Mouse (Mus musculus) kidney, postnatal 0 days (tissue): ENCODE data around the gene Rnf157. TPM values are rescaled to one million over a fixed set of nuclear protein-coding genes. Genes with fewer than 3 reads are reported as not detected.

Experiments used
- ATAC-seq: fragments of 200-750 bp; cut with Nextera tagmentation; replicated peaks from 2 replicates; pipeline ENCODE4 v1.8.0; 2017; ENCODE audit warnings: low read depth, moderate number of reproducible peaks, moderate TSS enrichment, moderate library complexity; ENCODE audit not compliant: low FRiP score
- DNase-seq: peaks from one replicate; pipeline ENCODE4 v3.0.0-alpha.2; 2016; ENCODE audit warnings: low spot score
- H3K27ac ChIP-seq: fragments of 300-500 bp; sonication (generic); 2 replicates; pipeline ENCODE4 v1.5.1; 2014; ENCODE audit warnings: mild to moderate bottlenecking
- H3K27me3 ChIP-seq: fragments of 300-500 bp; sonication (generic); 2 replicates; pipeline ENCODE4 v1.6.1; 2014; ENCODE audit warnings: low read length, mixed read lengths; ENCODE audit not compliant: insufficient read depth
- H3K36me3 ChIP-seq: fragments of 300-500 bp; sonication (generic); 2 replicates; pipeline ENCODE4 v1.6.1; 2014; ENCODE audit warnings: low read length, mixed read lengths; ENCODE audit not compliant: insufficient read depth
- H3K4me1 ChIP-seq: fragments of 300-500 bp; sonication (generic); replicated peaks from 2 replicates; pipeline ENCODE4 v1.6.1; 2014; ENCODE audit warnings: antibody characterized with exemption, low read length, mixed read lengths; ENCODE audit not compliant: insufficient read depth
- H3K4me2 ChIP-seq: fragments of 300-500 bp; sonication (generic); 2 replicates; pipeline ENCODE4 v1.6.1; 2014; ENCODE audit warnings: mild to moderate bottlenecking, low read length, moderate library complexity, mixed read lengths
- H3K4me3 ChIP-seq: fragments of 300-500 bp; sonication (generic); replicated peaks from 2 replicates; pipeline ENCODE4 v1.5.1; 2014; ENCODE audit warnings: low read depth, low read length
- H3K9ac ChIP-seq: fragments of 300-500 bp; sonication (generic); 2 replicates; pipeline ENCODE4 v1.6.1; 2014; ENCODE audit warnings: low read depth, low read length
- H3K9me3 ChIP-seq: fragments of 300-500 bp; sonication (generic); replicated peaks from 2 replicates; pipeline ENCODE4 v1.6.1; 2016; ENCODE audit warnings: low read length, inconsistent platforms, mixed read lengths
- CTCF ChIP-seq: IDR thresholded peaks from 2 replicates; pipeline ENCODE4 v1.5.1; 2016; ENCODE audit warnings: antibody characterized with exemption, low read depth, mild to moderate bottlenecking, moderate library complexity
- WGBS: fragments of 180-500 bp; shearing (Covaris S2); extraction: QIAGEN DNeasy Blood & Tissue Kit; methylation state at CpG from one replicate; pipeline ENCODE4 v1.1.7; 2014; 5-methylcytosine and 5-hydroxymethylcytosine counted together
- polyA plus RNA-seq: library from polyadenylated mRNA; unstranded; fragments of >200 nt; fragmentation: Nextera tagmentation; extraction: Ambion mirVana; gene quantifications from 2 replicates; pipeline ENCODE4 v1.2.1, GENCODE M21; 2015

Gene Rnf157
- polyA plus RNA-seq, 1 experiment from 2014 or later = 8.1 TPM

DNA sequence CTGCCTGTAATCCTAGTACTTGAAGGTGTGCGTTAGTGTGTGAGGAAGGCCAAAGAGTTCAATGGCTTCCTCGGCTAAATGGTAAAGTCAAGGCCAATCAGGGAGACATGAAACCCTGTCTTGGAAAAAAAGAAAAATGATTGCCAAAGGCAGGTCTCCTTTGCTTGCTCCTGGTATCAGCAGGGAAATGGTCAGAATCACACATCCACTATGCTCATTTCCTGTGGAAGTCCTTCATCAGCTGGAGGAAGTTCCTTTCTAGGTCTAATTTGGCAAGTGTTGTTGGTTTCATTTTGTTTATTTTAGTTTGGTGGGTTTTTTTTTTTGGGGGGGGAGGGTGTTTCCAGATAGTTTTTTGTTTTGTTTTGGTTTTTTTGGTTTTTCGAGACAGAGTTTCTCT lies 3.8 kb downstream of the Rnf157 start:
- Histone ChIP-seq H3K36me3 (no peaks in the 10 kb centered on the region), H3K9ac (no peak overlapping the region), H3K4me1 (peaks cover 9% of the 10 kb centered on the region; the same call in 1 of the 2 replicates), H3K4me2 (no peak overlapping the region), H3K27me3 (no peaks in the 10 kb centered on the region), H3K27ac (no peak overlapping the region), H3K9me3 (no peaks in the 10 kb centered on the region), H3K4me3 (no peak overlapping the region)
- no peak for TF ChIP-seq CTCF
- 74% methylated on average over 3 of the region's 3 CpGs for WGBS
- DNase-seq (no peak), ATAC-seq (no peak)

DNA sequence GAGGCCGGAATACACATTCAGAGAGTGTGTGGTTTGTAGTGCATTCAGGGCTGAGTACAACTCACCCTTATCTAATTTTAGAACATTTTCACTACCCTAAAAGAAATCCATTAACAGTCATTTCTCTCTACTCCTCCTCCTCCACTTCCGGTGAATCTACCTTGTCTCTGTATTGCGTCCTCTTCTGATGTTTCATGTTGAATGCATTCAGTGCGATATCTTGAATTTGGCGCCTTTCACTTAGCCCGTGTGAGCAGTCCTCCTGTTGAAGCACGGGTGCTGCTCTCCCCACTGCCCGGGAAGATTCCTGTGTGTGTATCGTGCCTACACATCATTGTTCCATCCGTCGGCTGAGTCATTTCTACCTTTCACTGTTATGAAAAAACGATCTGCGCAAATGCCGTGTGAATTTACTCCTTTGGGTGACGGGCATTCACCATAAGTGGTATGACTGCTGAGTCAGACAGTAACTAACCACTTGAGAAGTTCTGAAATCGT lies 6.6 kb downstream of the Rnf157 start:
- Histone ChIP-seq H3K36me3 (no peaks in the 10 kb centered on the region), H3K4me1 (no peaks in the 10 kb centered on the region), H3K9me3 (no peaks in the 10 kb centered on the region), H3K27ac (no peak overlapping the region), H3K4me3 (no peak overlapping the region), H3K9ac (no peak overlapping the region), H3K27me3 (no peaks in the 10 kb centered on the region), H3K4me2 (no peak overlapping the region)
- DNase-seq = no peak
- no peak for TF ChIP-seq CTCF
- WGBS = 93% methylated on average over 16 of the region's 16 CpGs
- no peak for ATAC-seq

DNA sequence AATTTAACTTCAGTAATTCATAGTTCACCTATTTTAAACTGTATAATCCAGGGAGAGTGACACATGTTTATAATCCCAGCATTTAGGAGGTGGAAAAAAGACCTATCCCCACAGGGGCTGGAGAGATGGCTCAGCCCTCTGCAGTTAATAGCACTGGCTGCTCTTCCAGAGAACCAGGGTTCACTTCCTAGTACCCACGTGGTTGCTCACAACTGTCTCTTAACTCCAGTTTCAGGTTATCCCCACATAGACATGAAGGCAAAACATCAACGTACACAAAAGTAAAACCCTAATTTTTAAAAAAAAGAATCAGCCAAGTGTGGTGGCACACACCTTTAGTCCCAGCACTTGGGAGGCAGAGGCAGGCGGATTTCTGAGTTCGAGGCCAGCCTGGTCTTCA lies 7.2 kb downstream of the Rnf157 start:
- Histone ChIP-seq H3K27ac (no peak overlapping the region), H3K4me1 (no peaks in the 10 kb centered on the region), H3K4me2 (no peak overlapping the region), H3K9ac (no peak overlapping the region), H3K4me3 (no peak overlapping the region), H3K9me3 (no peaks in the 10 kb centered on the region), H3K36me3 (no peaks in the 10 kb centered on the region), H3K27me3 (no peaks in the 10 kb centered on the region)
- WGBS = 83% methylated on average over 4 of the region's 4 CpGs
- DNase-seq (no peak), ATAC-seq (no peak)
- TF ChIP-seq CTCF = no peak

DNA sequence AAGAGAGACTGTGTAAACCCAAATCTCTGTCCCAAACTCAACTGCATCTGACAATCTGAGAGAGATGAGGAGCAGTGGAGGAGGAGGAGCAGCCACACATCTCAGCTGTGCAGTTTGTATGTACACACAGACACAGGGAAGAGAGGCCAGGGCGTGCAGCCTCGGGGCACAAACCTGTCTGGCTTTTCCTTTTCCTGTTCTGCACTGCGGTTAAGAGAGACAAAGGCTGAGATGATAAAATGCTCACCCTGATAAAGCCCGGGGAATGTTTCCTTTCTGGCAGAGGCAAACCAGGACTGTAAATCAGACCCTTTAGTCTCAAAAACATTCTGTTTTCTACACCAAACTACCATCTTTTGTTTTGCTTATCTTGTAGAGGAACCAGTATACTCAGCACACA lies 12.3 kb downstream of the Rnf157 start:
- no peak overlapping the region for H3K4me2 ChIP-seq
- ATAC-seq (no peak), DNase-seq (peak; percentile 47)
- H3K27me3 ChIP-seq = no peaks in the 10 kb centered on the region
- H3K4me1 ChIP-seq = no peaks in the 10 kb centered on the region
- H3K9me3 ChIP-seq = no peaks in the 10 kb centered on the region
- H3K36me3 ChIP-seq = 0 out of 2 replicates have a peak, but pooled peaks cover 3% of the 10 kb centered on the region
- no peak overlapping the region for H3K9ac ChIP-seq
- no peak overlapping the region for H3K4me3 ChIP-seq
- 42% methylated on average over 4 of the region's 4 CpGs for WGBS
- peak overlapping the region; percentile 56 for H3K27ac ChIP-seq
- no peak for TF ChIP-seq CTCF

DNA sequence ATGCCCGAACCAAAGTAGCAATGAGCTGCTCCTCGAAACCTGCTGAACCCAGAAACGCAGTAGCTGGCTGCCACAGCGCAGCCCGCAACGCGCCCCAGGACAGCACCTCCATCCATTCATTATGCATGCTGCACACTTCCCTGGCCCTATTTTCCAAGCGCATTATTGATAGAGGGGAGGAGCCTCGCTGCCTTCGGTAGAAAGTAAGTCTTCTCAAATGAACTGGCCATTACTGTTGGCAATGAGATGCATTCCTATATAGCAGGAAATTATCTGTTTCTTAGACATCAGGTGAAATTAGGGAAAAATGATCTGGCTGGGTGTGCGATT lies 14.5 kb downstream of the Rnf157 start:
- H3K9me3 ChIP-seq = no peaks in the 10 kb centered on the region
- no peak overlapping the region for H3K9ac ChIP-seq
- H3K36me3 ChIP-seq = peaks cover 13% of the 10 kb centered on the region; the same call in 1 of the 2 replicates
- H3K4me1 ChIP-seq = no peaks in the 10 kb centered on the region
- H3K27ac ChIP-seq = no peak overlapping the region
- 80% methylated on average over 11 of the region's 11 CpGs for WGBS
- H3K4me2 ChIP-seq = no peak overlapping the region
- no peak overlapping the region for H3K4me3 ChIP-seq
- TF ChIP-seq CTCF = no peak
- ATAC-seq (no peak), DNase-seq (no peak)
- H3K27me3 ChIP-seq = no peaks in the 10 kb centered on the region

DNA sequence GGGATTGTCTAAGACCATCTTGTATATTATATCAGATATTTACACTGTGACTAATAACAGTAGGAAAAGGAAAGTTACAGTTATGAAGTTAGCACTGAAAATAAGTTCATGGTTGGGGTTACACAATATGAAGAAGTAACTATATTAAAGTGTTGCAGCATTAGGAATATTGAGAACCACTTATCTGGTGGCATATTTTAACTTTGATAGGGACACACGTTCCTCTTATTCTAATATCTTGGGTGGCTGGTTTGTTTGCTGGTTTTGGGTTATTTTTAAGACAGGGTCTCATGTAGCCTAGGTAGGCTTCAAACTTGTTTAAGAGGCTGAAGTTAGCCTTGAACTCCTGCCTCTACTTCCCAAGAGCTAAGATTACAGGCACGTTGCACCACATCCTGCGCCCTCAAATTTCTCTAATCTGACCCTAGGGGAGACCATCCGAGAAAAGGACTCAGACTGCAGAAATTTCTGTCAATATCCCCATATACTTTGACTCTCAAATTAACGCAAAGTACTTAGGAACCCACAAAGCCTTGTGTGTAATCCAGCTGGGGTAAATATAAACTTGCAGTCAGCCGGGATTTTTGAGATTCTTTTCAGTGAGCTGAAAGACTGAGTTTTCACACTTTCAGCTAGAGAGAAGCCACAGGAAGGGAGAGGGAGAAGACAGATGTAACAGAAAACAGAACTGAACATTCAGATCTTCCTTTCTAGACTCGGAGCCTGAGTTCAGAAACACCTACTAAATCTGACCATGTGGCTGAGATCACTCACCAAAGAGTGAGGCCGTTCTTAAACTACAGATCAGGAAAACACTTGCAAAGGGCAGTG lies 15.1 kb downstream of the Rnf157 start:
- H3K9ac ChIP-seq = no peak overlapping the region
- DNase-seq = peak; percentile 41

More for the DNA sequence above, 15.1 kb downstream of the Rnf157 start:
- H3K4me1 ChIP-seq = no peaks in the 10 kb centered on the region
- peaks cover 13% of the 10 kb centered on the region; the same call in 1 of the 2 replicates for H3K36me3 ChIP-seq
- 63% methylated on average over 8 of the region's 8 CpGs for WGBS
- no peak overlapping the region for H3K4me3 ChIP-seq
- no peaks in the 10 kb centered on the region for H3K9me3 ChIP-seq
- H3K4me2 ChIP-seq = no peak overlapping the region
- ATAC-seq = no peak
- no peak overlapping the region for H3K27ac ChIP-seq
- no peak for TF ChIP-seq CTCF
- no peaks in the 10 kb centered on the region for H3K27me3 ChIP-seq
